Mouse (Mus musculus) CD4-positive helper T cell, adult 2 months (primary cell): Measurements from ENCODE around the gene Pex5l.

Experiments
- DNase-seq: peaks from one replicate; pipeline ENCODE4 v3.0.0-alpha.2; 2012; ENCODE audit warnings: low read depth, missing footprints, low spot score

Gene Pex5l

DNA sequence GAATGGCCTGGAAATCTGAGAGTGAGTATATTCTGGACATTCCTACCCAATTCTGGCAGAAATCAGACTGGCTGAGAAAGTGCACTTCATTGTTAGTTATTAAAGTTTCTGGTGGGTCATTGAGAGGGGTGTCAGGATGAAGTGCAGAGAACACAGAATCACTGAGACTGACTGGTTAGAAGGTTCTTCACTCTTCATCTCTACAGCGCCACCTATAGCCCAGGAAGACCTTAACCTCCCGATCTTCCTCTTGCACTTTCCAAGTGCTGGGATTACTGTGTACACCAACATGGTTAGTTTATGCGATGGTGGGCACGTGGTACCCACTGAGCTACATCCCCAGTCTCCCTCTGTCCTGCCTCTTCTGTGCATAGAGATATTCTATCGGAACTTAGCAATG, 195.6 kb downstream of the Pex5l start:
- DNase-seq = no peak

DNA sequence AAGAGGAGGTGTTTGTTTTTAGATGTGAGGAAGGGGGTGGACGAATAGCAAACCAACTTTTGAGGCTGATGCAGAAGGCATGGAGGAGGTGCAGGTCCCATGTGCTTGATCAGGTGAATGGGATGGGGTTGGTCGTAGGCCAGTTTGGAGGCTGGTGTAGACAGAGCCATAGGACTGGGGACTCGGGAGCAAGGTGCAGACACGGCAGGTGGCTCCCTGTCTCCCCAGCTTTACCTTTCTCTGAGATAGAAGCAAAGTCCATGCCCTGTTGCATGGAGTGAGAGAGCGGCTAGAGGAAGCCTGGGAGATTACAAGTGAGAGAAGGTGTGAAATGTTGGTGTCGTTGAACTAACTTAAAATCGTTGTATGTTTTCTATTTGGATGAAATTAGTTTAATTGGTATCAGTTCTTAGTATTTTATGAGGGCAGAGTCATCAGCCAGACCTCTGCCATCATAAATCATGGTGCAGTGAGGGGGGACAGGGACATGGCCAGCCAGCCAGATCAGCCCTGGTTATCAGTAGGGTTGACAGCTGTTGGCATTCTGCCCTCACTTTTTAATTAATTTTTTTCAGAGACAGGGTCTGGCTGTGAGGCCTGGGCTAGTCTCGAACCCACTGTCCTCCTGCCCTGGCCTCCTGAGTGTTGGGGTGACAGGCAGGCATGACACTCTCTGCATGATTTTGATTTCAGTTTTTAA, 203.1 kb downstream of the Pex5l start:
- DNase-seq = no peak

DNA sequence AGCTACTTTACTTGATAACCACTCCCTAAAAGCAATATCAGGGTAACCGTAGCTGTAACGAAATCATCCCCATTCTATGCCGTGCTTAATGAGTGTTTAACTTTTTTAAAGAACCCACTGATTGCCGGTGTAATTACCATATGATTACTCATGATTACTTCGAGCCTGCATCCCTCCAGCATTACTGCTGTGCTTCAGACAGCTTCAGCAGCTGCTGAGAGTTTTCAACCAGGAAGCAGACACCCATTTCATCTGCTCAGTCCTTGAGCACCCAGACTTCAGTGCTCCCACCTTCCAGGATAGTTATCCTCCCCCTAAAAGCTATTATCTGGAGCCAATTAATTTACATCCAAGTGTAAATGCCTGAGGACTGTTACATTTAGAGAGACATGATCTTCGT, 218.9 kb downstream of the Pex5l start:
- no peak for DNase-seq

DNA sequence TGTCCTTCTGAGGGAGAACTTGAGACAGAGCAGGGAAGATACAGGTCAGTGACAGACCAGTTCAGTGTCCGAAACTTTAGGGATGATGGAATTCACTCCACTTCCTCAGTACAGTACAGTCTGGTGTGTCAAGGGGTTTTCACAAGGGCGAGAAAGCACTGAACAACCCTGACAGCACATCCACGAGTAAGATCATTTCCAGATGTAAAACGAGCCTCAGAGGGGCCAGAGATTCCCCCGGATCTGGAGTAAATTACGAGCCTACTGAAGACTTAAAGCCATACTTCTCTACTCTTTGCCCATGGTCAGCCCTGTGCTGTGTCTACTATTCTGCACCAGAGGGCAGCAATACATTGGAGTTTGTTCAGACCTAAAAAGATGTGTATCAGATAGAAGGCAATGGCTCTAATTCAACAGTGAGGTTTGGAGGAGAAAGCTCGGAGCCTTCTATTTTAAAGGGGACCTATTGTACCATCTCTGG, 232.9 kb downstream of the Pex5l start:
- DNase-seq = no peak

DNA sequence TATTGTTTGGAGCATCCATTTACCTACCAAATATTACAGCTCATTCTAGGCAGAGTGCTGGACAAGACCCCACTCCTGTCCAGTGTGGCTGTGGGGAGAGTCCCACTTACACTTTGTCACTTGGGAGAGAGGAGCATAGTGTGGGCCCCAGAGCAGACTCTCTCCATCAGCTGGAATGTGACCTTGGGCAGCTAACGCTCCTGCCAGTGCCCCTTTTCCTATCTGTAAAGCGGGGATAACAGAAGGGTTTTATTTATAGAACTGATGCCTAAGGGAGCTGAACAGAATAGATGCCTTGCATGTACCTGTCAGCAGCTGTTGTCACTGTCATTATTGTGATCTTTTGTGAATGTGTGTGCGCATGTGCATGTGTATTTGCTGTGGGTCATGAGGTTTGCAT, 234.6 kb downstream of the Pex5l start:
- no peak for DNase-seq

DNA sequence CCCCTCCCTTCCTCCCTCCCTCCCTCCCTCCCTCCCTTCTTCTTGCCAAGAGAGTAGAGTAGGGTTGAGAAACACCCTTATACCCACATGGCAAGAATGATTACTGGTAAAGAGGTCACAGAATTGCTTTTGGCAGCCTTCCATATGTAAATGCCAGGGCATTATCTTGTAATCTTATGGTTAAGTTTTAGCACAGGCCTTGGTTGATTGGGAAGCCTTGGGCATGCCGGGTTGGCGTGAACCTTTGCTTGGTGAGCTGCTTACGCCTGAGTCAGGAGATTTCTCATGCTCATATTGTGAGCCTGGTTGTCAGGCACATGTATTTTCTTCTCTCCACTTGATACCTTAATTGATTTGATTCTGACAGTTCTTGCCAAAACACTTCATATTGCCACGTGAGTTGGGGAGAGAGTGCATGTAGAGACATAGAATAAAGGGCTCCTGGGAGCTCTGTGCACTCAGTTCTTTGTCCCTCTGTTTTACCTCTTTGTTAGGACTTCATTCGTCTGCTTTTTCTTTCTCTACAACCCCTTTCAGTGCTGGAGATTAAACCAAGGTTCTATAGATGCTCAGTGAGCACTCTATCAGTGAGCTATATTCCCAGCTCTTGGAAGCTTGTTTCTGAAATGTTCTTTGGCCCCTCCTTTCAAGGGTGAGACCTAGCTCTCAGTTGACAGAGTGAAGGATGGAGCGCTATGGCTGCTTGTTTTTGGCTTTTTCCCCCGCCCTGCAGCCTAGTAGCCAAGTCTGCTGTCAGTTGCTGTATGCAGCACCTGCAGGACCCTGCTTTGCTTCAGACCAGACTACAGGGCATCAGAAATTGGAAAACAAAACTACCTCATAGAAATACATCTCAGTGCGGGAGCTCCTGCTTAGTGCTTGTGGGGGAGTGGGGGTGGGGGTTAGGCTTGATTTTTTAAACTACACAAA, 236.9 kb downstream of the Pex5l start:
- DNase-seq = no peak

DNA sequence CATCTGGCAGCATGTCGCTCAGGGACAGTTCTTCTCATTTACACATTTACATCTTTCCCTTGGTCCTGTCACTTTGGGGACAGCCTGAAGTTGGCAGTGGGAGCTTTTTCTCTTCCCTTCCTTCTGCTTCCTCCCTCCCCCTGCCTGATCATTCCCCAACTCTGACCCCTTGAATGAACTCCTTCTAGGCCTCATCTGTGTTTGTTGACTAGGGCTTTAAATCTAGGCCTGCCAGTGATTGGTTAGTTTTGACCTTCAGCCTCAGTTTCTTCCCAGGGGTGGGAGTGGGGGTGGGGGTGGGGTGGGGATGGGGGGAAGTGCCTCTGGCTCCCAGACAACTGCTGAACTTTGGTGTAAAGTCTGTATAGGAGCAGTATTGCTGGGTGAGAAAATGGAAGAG, 238.4 kb downstream of the Pex5l start:
- DNase-seq = no peak

DNA sequence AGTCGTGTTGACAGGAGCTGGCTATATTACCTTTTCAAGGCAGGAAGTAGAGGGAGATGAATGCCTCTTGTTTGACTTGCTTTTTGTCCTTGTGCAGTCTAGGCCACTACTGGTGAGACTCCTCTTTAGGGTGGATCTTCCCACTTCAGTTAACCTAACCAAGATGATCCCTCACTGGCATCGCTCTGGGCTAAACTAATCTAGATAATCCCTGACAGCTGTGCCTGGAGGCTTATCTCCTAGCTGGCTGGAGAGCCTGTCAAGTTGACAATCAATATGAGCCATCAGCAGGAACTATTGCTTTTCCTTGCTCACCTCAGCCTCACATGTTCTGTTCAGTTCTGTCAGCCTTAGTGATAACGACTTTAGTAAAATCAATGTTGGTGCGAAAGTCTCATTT, 239.6 kb downstream of the Pex5l start:
- no peak for DNase-seq
